20 mouse cellular contexts compared by ENCODE assay signal in genomic region chr14:33856992-33857391, GRCm38 (mm10).
DNase-seq lines count a peak whose midpoint lies in the region; ATAC-seq and TF ChIP-seq lines count a peak whose summit lies in the region.
"Had no signal": no experiment of that assay in that cellular context is flagged by ENCODE, and none has a peak within 500 bp of the region (broad histone marks: within the 10 kb centered on the region; RNA-seq: fewer than 3 reads in every experiment).

No protein-coding gene starts in this region.

- H3K36me3 ChIP-seq in CH12.LX (replicated peaks in 1 of 2; ENCODE audit: control insufficient read depth in 1 of 2, insufficient read depth in 1 of 2, low read length in 1 of 2), result no peaks in the 10 kb centered on the region
- no peaks in the 10 kb centered on the region for H3K36me3 ChIP-seq in midbrain, embryonic 14.5 days (ENCODE audit: control insufficient read depth, insufficient read depth, low read length)
- H3K36me3 ChIP-seq: G1E had no signal

- H3K79me2 ChIP-seq in CH12.LX (replicated peaks; ENCODE audit: control insufficient read depth, extremely low read depth, insufficient read depth, poor library complexity, severe bottlenecking), result no peaks in the 10 kb centered on the region

- H3K9me3 ChIP-seq in CH12.LX (replicated peaks; ENCODE audit: low read length), result no peaks in the 10 kb centered on the region
- no peaks in the 10 kb centered on the region for H3K9me3 ChIP-seq in midbrain, embryonic 14.5 days (ENCODE audit: control insufficient read depth, low read length)

- TF ChIP-seq RAD21 in CH12.LX (IDR thresholded peaks at IDR 0.05; ENCODE audit: low read depth, low read length), result peak; percentile 6; the same call in 1 of the 2 replicates

- no peak for TF ChIP-seq POLR2A in CH12.LX (IDR thresholded peaks at IDR 0.05; ENCODE audit: low read depth, low read length)

- TF ChIP-seq EP300 in CH12.LX (IDR thresholded peaks at IDR 0.05; ENCODE audit: low read length), result peak; percentile 71

- in situ Hi-C loops in CH12.LX (cut with MboI; ENCODE audit: low pct_ligation_motif_present, low pct_unique_long_range_greater_than_20kb, low sequenced_read_pairs), result no loop called here

- TF ChIP-seq CTCF in CH12.LX (conservative IDR thresholded peaks at IDR 0.05 in 1 of 2, IDR thresholded peaks at IDR 0.05 in 1 of 2; ENCODE audit: low read depth in 2 of 2, low read length in 2 of 2), result peak in 1 of 2 experiments; percentile 17; a peak in 1 of 4 replicates

- DNase-seq in CH12.LX (ENCODE audit: extremely low read depth), result peak; percentile 68
- DNase-seq in brain, adult 2 months (ENCODE audit: low read depth, low spot score), result peak; percentile 2
- DNase-seq in midbrain, embryonic 14.5 days, result no peak
- DNase-seq: adrenal gland, adult 2 months; adrenal gland, adult 8-10 months; adrenal gland, postnatal 10 days; adrenal gland, postnatal 14 days; adrenal gland, postnatal 25 days; adrenal gland, postnatal 36 days; B cell, adult 2 months; cerebellum, adult 11 months; cerebellum, adult 11-12 months; cerebellum, adult 18-20 months; cerebellum, adult 2 months; cerebellum, adult 8-10 months had no signal

- dilution Hi-C loops in CH12.LX (cut with MboI; ENCODE audit: extremely low pct_ligation_motif_present, extremely low pct_unique_long_range_greater_than_20kb, low sequenced_read_pairs), result no loop called here

- H3K27ac ChIP-seq in CH12.LX (ENCODE audit: insufficient read depth, low read depth), result no peak overlapping the region
- H3K27ac ChIP-seq in midbrain, embryonic 14.5 days (replicated peaks; ENCODE audit: low read depth, low read length), result no peak overlapping the region

- no peaks in the 10 kb centered on the region for H3K27me3 ChIP-seq in CH12.LX (replicated peaks)
- no peaks in the 10 kb centered on the region for H3K27me3 ChIP-seq in midbrain, embryonic 14.5 days (ENCODE audit: control insufficient read depth, insufficient read depth, low read length)

- no peak overlapping the region for H3K9ac ChIP-seq in CH12.LX (ENCODE audit: insufficient read depth, low read depth)
- H3K9ac ChIP-seq in midbrain, embryonic 14.5 days (replicated peaks; ENCODE audit: low read length), result no peak overlapping the region

- no peak overlapping the region for H3K4me3 ChIP-seq in CH12.LX (replicated peaks in 1 of 3; ENCODE audit: low read depth in 2 of 3, low read length in 2 of 3, poor library complexity in 1 of 3)
- no peak overlapping the region for H3K4me3 ChIP-seq in midbrain, embryonic 14.5 days (replicated peaks; ENCODE audit: low read depth, low read length)

- 0 out of 2 replicates have a peak overlapping the region, but pooled peaks have one; percentile 41 for H3K4me2 ChIP-seq in CH12.LX (ENCODE audit: insufficient read depth, low read depth, poor library complexity, severe bottlenecking)
- H3K4me2 ChIP-seq in midbrain, embryonic 14.5 days (ENCODE audit: low read length), result no peak overlapping the region

- H3K4me1 ChIP-seq in CH12.LX (ENCODE audit: control insufficient read depth in 1 of 2, insufficient read depth in 2 of 2), result peaks cover 3 to 31% of the 10 kb centered on the region in 2 experiments; a peak in 3 of 4 replicates
- H3K4me1 ChIP-seq in midbrain, embryonic 14.5 days (ENCODE audit: control insufficient read depth, insufficient read depth, low read length), result no peaks in the 10 kb centered on the region

- WGBS in midbrain, embryonic 14.5 days, result 85% methylated on average over 6 of the region's 6 CpGs

- ATAC-seq in megakaryocyte, adult 5-6 weeks (ENCODE audit: poor library complexity, severe bottlenecking), result no peak
- no peak for ATAC-seq in midbrain, embryonic 14.5 days (ENCODE audit: low FRiP score, low TSS enrichment)
- ATAC-seq: activated CD4-positive, CD25-positive, alpha-beta regulatory T cell, adult 4 months; CD4-positive, CD25-positive, alpha-beta regulatory T cell, adult 4 months; Patski had no signal

TF ChIP-seq in CH12.LX, 34 proteins besides CTCF, POLR2A, EP300 and RAD21:
- TF ChIP-seq MAX (IDR thresholded peaks at IDR 0.05; ENCODE audit: low read length) (no peak), JUND (conservative IDR thresholded peaks at IDR 0.05; ENCODE audit: low read depth, low read length) (peak; percentile 53; the same call in 1 of the 2 replicates), ETS1 (conservative IDR thresholded peaks at IDR 0.05; ENCODE audit: low read depth, low read length) (peak; percentile 40), IRF4 (IDR thresholded peaks at IDR 0.05; ENCODE audit: low read depth, low read length) (peak; percentile 69), MYC (IDR thresholded peaks at IDR 0.05; ENCODE audit: low read depth, low read length) (no peak), PAX5 (IDR thresholded peaks at IDR 0.05; ENCODE audit: low read length) (no peak), E2F4 (IDR thresholded peaks at IDR 0.05; ENCODE audit: insufficient replicate concordance, low read depth, low read length) (no peak), SMC3 (IDR thresholded peaks at IDR 0.05; ENCODE audit: low read depth, low read length) (no peak; the same call in 1 of the 2 replicates), JUN (IDR thresholded peaks at IDR 0.05; ENCODE audit: insufficient read depth, low read depth, low read length) (peak; percentile 5; the same call in 1 of the 2 replicates), ZC3H11A (IDR thresholded peaks at IDR 0.05; ENCODE audit: low read depth, low read length) (no peak)
